Mouse (Mus musculus) inflammation-experienced regulatory T-cells (primary cell): Measurements from ENCODE around the gene Olfr1047. TPM values are rescaled to one million over a fixed set of nuclear protein-coding genes. Genes with fewer than 3 reads are reported as not detected.

ENCODE experiments used
- polyA plus RNA-seq, 2 experiments: library from polyadenylated mRNA; unstranded; fragments of 100-300 nt; shearing (Covaris generic); gene quantifications; one replicate each; pipeline ENCODE4 v1.2.1; 2017

Olfr1047 gene
- polyA plus RNA-seq: not detected

DNA sequence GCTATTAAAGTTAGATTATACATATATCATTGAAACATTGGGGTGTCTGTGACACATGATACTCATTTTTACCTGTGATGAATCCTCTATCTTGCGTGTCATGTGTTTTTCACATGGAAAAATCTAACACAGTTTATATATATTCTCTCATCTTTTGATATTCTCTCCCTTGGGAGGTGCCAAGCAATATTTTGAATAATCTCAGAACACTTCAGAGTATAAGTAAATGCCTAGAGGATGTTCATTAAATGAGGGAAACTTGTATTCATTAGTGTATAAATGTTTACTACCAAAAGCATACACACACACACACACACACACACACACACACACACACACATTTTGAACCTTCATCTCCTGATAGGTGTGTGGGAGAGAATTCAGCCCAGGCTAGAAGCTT lies at the start of gene Olfr1047:
Gene Olfr1047 (minus strand): TSS at position 101 of the 400 bp plus-strand sequence.

GRCm38 (mm10) chr2:86278988-86279387 lies 47.8 kb upstream of the Olfr1047 start, which contains the start of gene Olfr1051:
TSS of gene Olfr1051 (minus strand) at chr2:86279088.

GRCm38 (mm10) chr2:86258228-86258627 lies 27.0 kb upstream of the Olfr1047 start, which contains the start of gene Olfr1049:
TSS of gene Olfr1049 (minus strand) at chr2:86258328.

GRCm38 (mm10) chr2:86240189-86240588 lies 9.0 kb upstream of the Olfr1047 start, which contains the start of gene Olfr1048:
TSS of gene Olfr1048 (minus strand) at chr2:86240289.

DNA sequence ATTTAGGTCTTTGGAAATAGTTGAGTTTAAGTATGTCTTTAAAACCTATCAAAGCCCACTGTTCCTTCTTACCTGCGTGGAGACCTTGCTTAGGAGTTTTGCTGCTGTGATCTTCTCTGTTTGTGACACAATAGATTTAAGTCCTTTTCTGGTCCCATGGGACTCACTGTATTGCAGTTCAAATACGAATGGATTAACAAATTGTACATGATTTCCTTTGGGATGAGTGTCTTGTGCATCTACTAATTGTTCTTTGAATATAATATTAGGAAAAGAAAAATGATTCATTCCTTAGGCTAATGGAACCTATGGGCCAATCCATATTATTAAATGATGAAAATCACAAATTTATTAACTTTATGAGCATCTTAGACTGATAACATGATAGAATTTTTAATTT lies 12.0 kb downstream of the Olfr1047 start, which contains the start of gene Olfr1046:
Gene Olfr1046 (minus strand): TSS at position 101 of the 400 bp plus-strand sequence.

GRCm38 (mm10) chr2:86202909-86203308 lies 28.3 kb downstream of the Olfr1047 start, which contains the start of gene Olfr1045:
TSS of gene Olfr1045 (minus strand) at chr2:86203009.

GRCm38 (mm10) chr2:86185583-86185982 lies 45.6 kb downstream of the Olfr1047 start, which contains the start of gene Olfr52:
TSS of gene Olfr52 (minus strand) at chr2:86185683.

DNA sequence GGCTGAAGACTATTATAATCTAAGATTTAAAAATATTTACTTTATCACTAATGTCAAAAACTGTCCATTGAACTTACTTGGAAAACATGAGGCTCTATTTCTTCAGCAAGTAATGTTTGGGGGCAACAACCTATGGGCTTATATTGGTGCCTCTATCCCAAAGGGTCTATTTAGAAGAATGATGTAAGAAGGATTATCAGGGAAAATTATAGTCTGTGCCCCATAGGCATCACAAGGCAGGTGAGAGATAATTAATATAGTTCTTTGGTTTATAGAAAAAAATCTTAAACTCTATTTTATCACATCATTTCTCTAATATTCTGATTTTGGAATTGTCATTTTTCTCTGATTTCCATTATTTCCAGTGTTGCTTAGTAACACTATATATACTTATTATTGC lies 53.5 kb downstream of the Olfr1047 start, which contains the start of gene Olfr1044:
Gene Olfr1044 (minus strand): TSS at position 101 of the 400 bp plus-strand sequence.

Other genes starting within 250 kb of the Olfr1047 start
- gene Olfr1031, start 241.1 kb downstream of the Olfr1047 start, polyA plus RNA-seq: not detected
- not detected for gene Olfr1032, start 225.9 kb downstream of the Olfr1047 start, polyA plus RNA-seq
- 1 to 10 TPM; 1.7 to 5.1 TPM for gene Olfr1033, start 210.8 kb downstream of the Olfr1047 start, polyA plus RNA-seq
- not detected for gene Olfr1034, start 185.5 kb downstream of the Olfr1047 start, polyA plus RNA-seq
- under 1 TPM in 1 of 2 experiments, not detected in 1; 0.14 TPM for gene Olfr1036, start 157.4 kb downstream of the Olfr1047 start, polyA plus RNA-seq
- gene Olfr1037, start 144.0 kb downstream of the Olfr1047 start, polyA plus RNA-seq: not detected
- gene Olfr1039, start 95.5 kb downstream of the Olfr1047 start, polyA plus RNA-seq: not detected
- not detected for gene Olfr1040, start 84.7 kb downstream of the Olfr1047 start, polyA plus RNA-seq
- gene Olfr1042, start 69.6 kb downstream of the Olfr1047 start, polyA plus RNA-seq: under 1 TPM; 0.12 to 0.98 TPM
- 1 to 10 TPM in 1 of 2 experiments, under 1 TPM in 1; 0.12 to 3.0 TPM for gene Olfr1043, start 63.9 kb downstream of the Olfr1047 start, polyA plus RNA-seq
- under 1 TPM in 1 of 2 experiments, not detected in 1; 0.99 TPM for gene Olfr1044, start 53.6 kb downstream of the Olfr1047 start, polyA plus RNA-seq
- under 1 TPM; 0.07 to 0.10 TPM for gene Olfr52, start 45.7 kb downstream of the Olfr1047 start, polyA plus RNA-seq
- not detected for gene Olfr1045, start 28.4 kb downstream of the Olfr1047 start, polyA plus RNA-seq
- gene Olfr1046, start 12.1 kb downstream of the Olfr1047 start, polyA plus RNA-seq: not detected
- gene Olfr1048, start 8.9 kb upstream of the Olfr1047 start, polyA plus RNA-seq: not detected
- under 1 TPM in 1 of 2 experiments, not detected in 1; 0.64 TPM for gene Olfr1049, start 26.9 kb upstream of the Olfr1047 start, polyA plus RNA-seq
- not detected for gene Olfr1051, start 47.7 kb upstream of the Olfr1047 start, polyA plus RNA-seq
- gene Olfr1052, start 61.1 kb upstream of the Olfr1047 start, polyA plus RNA-seq: under 1 TPM in 1 of 2 experiments, not detected in 1; 0.20 TPM
- not detected for gene Olfr1053, start 83.9 kb upstream of the Olfr1047 start, polyA plus RNA-seq
- not detected for gene Olfr1054, start 104.0 kb upstream of the Olfr1047 start, polyA plus RNA-seq
- gene Olfr1055, start 118.9 kb upstream of the Olfr1047 start, polyA plus RNA-seq: not detected
- gene Olfr1056, start 131.1 kb upstream of the Olfr1047 start, polyA plus RNA-seq: not detected
- not detected for gene Olfr1057, start 147.0 kb upstream of the Olfr1047 start, polyA plus RNA-seq
- not detected for gene Olfr1058, start 157.2 kb upstream of the Olfr1047 start, polyA plus RNA-seq
- not detected for gene Olfr1061, start 182.6 kb upstream of the Olfr1047 start, polyA plus RNA-seq
- gene Olfr1062, start 195.3 kb upstream of the Olfr1047 start, polyA plus RNA-seq: under 1 TPM; 0.10 to 0.16 TPM
- not detected for gene Olfr1065, start 219.2 kb upstream of the Olfr1047 start, polyA plus RNA-seq
- gene Olfr1066, start 224.9 kb upstream of the Olfr1047 start, polyA plus RNA-seq: not detected